Mouse (Mus musculus) heart, adult 2 months (tissue): Measurements from ENCODE around the gene Pstpip1.

ENCODE experiments used
- CTCF ChIP-seq: fragments of 200-600 bp; IDR thresholded peaks from 2 replicates; pipeline ENCODE4 v1.8.1; 2022; ENCODE audit warnings: antibody characterized with exemption, mild to moderate bottlenecking, moderate library complexity
- POLR2A ChIP-seq: fragments of 200-500 bp; IDR thresholded peaks from 2 replicates; pipeline ENCODE4 v1.6.1; 2011; ENCODE audit warnings: mild to moderate bottlenecking, low read depth, low read length, control low read depth; ENCODE audit not compliant: insufficient read depth

DNA sequence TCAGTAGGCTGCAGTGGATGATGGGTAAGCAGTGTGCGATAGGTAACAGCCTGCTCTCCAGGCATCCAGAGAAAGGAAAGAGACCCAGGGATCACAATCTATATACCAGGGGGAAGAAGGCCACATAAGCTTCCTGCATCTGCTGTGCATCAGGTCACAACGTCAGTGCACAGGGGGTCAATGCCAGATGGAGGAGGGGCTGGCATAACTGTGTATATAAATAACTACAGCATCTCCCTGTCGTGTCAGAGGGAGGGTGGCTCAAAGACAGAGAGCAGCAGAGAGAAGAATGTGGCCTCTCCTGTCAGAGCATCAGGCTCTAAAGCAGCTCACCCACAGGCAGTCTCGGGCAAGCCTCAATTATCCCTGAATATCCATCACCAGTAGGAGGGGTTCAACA, 40.8 kb downstream of the Pstpip1 start:
- TF ChIP-seq CTCF (no peak; the same call in 1 of the 2 replicates), POLR2A (no peak)
